Mouse (Mus musculus): ENCODE results near the gene Hlcs. TPM values are rescaled to one million over a fixed set of nuclear protein-coding genes. Genes with fewer than 3 reads are reported as not detected.

The Hlcs gene
- total RNA-seq, 2 experiments from 2014 or later: 14.8 to 22.8 TPM

DNA sequence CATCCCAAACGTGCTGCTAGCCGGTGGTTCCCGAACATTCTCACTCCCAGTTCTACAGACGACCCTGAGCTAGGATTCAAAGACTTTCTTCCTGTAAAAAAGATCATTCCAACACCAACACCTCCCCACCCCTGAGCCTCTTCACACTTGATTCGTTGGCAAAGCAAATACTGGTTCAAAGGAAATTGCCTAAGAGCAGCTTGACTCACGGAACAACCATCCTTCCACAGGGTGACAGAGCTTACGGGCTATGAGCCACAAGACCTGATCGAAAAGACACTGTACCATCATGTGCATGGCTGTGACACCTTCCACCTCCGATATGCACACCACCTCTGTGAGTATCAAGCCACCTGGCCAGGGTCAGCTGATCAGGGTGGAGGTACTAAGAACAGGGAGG is 198.7 kb downstream of the Hlcs start:
- ATAC-seq (ENCODE audit: poor library complexity, severe bottlenecking): peak; percentile 24; the same call in 1 of the 2 replicates

- no peak for ATAC-seq (ENCODE audit: poor library complexity, severe bottlenecking)
Measured at GRCm38 (mm10) chr16:94113160-94113559, 200.2 kb downstream of the Hlcs start.

DNA sequence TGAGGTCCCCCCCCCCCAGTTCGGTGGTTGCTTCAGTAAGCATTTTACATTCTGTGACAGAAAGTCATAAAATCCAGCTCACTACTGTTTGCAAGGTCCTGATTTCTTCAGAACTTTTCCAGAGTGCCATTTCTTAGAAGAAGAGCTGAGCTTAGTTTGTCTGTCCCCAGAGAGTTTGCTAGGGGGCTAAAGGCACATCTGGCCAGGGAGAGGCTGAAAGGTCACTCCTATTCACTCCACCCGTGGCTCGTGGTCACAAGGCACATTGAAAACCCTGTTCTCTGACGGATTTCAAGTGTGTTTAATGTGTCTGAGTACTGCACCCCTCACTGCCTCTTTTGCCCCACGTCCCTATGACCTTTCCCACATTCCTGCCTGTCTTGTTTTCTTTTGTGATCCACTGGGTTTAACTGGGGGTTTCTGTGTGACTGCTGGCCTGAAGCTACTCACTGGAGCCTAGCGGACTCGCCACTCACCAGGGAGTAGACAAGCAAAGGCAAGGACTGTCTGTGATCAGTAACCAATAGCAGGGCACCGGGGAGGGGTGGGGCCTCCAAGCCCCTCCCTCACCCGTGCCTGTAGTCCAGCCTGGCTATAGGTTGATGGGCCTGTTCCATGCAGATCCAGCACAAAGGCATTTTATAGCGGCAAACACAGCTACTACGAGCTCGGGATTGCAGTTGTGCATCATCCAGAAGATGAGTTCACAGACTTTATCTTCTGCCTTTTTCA is 215.5 kb downstream of the Hlcs start:
- ATAC-seq (ENCODE audit: poor library complexity, severe bottlenecking): no peak

- ATAC-seq (ENCODE audit: poor library complexity, severe bottlenecking): no peak
Measured at GRCm38 (mm10) chr16:94096479-94096878, 216.9 kb downstream of the Hlcs start.

DNA sequence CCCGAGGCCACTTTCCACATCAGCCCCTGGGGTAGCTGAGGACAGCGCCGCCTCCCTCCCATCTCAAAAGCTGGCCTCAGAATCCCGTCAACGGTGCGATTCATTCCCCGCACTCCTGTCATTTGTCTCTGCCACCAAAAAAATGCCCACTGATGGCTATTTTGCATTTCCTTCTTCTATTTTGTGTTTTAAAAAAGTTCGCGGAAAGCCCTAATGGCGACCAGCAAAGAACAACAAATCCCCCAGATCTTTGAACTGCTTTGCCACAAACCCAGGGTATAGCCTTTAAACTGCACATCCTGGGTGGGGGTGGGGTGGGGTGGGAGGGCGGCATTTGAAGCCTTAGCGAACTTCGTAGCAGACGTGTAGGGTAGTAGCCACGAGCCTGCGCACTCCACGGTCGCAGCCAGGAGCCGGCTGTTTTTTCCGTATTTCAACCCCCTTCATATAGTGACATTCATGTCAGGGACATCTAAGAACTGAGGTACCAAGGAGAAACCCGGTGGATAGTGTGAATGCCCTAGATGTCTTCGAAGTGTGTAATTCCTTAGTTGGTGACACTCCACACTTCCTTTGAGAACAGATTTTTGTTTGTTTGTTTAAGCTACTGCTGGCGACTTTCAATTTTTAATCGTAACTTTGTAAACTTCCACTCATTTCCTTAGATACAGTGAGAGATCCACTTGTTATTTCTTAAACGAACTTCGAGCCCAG is 218.1 kb downstream of the Hlcs start:
- ATAC-seq (ENCODE audit: poor library complexity, severe bottlenecking): no peak

DNA sequence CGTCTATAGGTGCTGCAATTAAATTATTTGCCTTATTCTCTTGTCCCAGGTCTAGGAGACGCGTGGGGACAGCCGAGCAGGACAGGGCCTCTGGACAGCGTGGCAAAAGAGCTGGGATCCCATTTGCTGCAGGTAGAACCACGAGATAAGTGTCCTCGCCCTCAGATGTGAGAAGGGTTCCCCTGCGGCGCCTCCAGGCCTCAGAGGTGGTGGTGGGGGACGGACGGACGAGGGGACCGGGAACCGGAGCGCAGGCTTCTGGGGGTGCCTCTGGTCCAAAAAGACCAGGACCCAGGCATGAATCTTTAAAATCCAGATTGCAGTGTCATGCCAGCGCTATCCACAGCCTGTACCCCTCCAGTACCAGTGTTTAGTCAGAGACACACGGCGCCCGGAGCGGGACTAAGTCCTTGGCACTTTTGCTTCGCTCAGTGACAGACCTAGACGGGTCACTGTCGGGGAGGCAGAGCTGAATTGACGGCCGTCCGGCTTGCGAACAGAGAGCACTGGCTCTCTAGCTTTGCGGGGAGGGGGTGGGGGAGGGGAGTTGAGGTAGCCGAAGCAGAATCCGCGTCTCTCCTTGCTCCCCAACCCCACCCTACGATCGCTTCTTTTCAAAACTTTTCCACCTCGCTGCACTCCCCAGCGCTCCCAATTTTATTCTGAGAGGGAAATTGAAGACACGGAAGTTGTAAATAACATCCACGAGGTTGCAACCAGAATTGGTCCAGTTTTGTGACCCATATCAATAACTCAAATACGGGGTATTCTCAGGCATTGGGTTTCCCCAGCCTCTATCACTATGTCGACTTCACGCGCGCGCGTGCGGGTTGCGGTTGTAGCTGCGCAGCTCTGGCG is 218.9 kb downstream of the Hlcs start:
- ATAC-seq (ENCODE audit: poor library complexity, severe bottlenecking): no peak

GRCm38 (mm10) chr16:94093151-94093863 is 220.1 kb downstream of the Hlcs start:
- no peak for ATAC-seq (ENCODE audit: poor library complexity, severe bottlenecking)

- no peak for ATAC-seq (ENCODE audit: poor library complexity, severe bottlenecking)
Measured at GRCm38 (mm10) chr16:94092511-94093150, 220.7 kb downstream of the Hlcs start.

DNA sequence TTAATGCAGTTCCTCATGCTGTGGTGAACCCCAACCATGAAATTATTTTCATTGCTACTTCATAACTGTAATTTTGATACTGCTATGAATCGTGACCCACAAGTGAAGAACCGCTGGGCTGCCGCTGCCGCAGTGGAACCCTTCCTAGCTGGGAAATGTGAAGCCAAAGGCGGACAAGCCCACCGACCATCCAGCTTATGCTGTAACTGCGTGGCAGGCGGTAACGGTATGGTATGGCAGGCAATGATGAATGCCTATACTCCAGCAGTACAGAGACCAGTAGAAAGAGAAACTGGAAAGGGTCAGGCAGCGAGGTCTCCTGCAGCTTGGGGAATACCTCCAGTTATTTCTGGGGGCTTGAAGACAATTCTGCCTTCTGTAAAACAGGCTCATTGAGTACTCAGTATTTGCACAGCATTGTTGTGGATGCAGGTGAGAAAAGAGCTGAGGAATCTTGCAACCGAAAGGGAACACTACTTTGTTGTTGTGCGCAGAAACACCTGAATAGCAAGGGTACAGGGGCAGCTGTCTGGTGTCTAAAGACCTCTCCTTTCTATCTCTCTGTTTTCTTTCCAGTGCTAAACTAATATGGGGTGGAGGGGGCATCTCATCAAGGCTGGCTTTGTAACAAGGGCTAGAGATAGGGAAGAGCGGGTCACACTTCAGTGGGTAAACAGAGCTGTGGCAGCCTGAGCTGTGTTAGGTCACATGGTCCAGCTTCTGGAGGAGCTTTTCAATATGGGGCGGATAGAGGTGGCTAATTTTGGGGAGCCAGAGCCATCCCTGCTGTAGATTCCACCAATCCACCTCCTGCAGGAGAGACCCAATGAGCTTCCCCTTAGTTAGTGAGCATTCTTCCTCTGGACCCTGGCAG is 224.3 kb downstream of the Hlcs start:
- ATAC-seq (ENCODE audit: poor library complexity, severe bottlenecking): no peak

DNA sequence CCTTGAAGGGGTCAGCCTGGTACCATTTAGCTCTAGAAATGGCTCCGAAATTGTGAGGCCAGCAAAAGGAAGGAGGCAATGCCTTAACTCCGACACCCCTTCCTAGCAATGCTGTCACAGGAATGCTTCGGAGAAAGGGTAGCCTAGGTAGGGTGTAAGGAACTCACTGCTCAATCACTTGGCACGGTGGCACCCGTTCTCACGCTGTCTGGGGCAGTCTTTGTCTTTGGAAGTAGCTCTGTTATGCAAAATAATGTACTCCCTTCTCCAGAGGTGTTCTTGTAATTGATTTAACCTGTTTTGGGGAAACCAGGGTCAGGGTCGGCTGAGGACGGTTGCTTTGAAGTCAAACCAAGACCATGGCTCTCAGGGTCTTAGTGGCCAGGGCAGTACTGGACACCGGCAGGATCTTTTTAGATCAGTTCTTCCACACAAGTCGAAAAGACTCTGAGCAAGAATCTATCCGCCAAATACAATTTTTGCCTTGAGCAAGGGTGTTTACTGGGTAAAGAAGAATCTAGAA is 225.1 kb downstream of the Hlcs start:
- no peak for ATAC-seq (ENCODE audit: poor library complexity, severe bottlenecking)

- ATAC-seq (ENCODE audit: poor library complexity, severe bottlenecking): no peak
Measured at GRCm38 (mm10) chr16:94087570-94088225, 225.7 kb downstream of the Hlcs start.

- no peak for ATAC-seq (ENCODE audit: poor library complexity, severe bottlenecking)
Measured at GRCm38 (mm10) chr16:94086701-94087569, 226.4 kb downstream of the Hlcs start.

DNA sequence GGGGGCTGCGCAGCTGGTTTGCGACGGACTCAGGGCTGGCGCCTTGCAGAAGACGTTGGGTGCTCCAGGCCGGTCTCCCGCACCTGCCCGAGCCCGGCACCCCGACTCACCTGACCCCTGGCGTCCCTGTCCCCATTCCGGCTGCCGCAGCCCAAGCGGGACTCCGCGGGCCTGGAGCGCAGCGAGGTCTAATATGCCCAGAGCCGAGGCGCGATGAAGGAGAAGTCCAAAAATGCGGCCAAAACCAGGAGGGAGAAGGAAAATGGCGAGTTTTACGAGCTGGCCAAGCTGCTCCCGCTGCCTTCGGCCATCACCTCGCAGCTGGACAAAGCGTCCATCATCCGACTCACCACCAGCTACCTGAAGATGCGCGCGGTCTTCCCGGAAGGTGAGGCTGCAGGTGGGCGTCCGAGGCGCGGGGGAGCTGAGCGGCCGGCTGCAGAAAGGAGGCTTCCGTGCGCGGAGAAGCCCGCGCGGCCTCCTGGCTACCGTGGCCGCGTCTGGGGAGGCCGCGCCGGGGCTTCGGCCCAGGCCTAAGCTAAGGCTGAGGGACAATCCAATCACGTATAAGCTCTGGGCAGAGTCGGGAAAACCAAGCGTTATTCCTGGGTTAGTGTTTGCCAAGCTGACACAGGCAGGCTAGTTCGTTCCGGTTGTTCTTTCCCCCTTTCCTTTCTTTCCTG is 227.6 kb downstream of the Hlcs start:
- ATAC-seq (ENCODE audit: poor library complexity, severe bottlenecking): no peak

DNA sequence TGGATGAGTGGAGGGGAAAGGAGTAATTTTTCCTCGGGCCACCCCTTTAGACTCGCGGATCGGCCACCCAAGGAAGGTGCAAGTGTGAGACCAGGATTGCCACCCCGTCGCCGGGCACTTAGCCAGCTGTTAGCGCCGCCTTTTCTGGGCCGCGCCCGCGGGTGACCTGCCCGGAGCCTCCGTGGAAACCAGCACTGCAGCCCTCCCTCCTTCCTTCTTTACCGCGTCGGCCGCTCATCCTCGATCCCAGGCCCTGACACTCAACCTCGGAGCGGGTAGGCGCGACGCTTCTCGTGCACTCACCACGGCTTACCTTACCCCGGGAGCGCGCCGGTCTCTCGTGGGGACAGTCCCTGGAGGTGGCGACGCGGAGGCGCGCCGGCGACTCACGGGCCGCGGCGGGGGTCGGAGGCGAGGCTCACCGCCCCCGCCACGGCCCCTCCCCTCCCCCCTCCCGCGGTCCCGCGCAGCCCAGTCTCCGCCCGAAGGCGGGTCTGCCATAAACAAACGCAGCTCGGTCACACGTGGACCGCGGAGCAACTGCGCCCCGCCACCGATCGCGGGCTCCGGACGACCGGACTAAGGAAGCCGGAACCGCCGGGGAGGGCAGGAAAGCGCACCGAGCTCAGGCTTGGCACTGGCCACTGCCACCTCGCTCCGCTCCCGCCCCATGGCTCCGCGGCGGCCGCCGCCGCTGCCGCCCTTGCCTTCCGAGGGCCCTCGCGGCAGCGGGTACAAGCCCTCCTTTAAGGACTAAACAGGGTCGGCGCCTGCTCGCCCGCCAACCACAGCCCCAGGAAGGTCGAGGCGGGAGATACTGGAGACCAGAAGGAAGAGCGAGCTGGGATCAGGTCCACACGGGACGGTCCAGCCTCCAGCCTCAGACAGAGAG is 228.4 kb downstream of the Hlcs start, which contains the start of gene Sim2:
TSS of gene Sim2 (plus strand) at position 221 of the 892 bp plus-strand sequence.
- 0 out of 2 replicates have a peak, but pooled peaks have one; percentile 20 for ATAC-seq (ENCODE audit: poor library complexity, severe bottlenecking)

GRCm38 (mm10) chr16:94083848-94084525 is 229.4 kb downstream of the Hlcs start:
- ATAC-seq (ENCODE audit: poor library complexity, severe bottlenecking): no peak
